11 mouse cellular contexts compared by ENCODE assay signal in the genomic region with DNA sequence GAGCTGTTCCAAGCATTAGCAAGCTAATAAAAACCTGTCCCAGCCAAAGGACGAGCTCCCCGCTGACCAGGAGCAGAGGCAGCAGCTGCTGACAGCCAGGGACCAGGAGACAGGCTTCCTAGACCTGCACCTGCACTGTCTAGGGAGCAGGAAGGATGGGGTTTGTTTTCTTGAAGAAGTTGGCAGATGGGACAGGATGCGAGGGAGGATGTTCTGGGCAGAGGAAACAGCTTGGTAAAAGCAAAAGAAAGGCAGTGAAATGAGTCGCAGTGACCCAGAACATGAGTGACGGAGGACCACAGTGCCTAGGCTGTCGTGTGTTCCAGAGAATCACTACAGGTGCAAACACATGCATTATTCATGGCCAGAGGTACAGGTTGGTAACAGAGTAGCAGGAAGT. TPM values are rescaled to one million over a fixed set of nuclear protein-coding genes. Genes with fewer than 3 reads are reported as not detected.
DNase-seq lines count a peak whose midpoint lies in the region; ATAC-seq and TF ChIP-seq lines count a peak whose summit lies in the region.
"Had no signal": no experiment of that assay in that cellular context is flagged by ENCODE, and none has a peak within 500 bp of the region (broad histone marks: within the 10 kb centered on the region; RNA-seq: fewer than 3 reads in every experiment).

No protein-coding gene starts in this region.

- no peak for DNase-seq in embryonic facial prominence, embryonic 14.5 days (ENCODE audit: low spot score)
- no peak for DNase-seq in embryonic facial prominence, embryonic 10.5 days (ENCODE audit: low spot score)
- peak; percentile 34 for DNase-seq in layer of hippocampus, adult 8-10 months (ENCODE audit: low spot score in 2 of 2)
- no peak for DNase-seq in layer of hippocampus, adult 11-12 months (ENCODE audit: low spot score)
- no peak for DNase-seq in heart, postnatal 0 days (ENCODE audit: low spot score)
- peak; percentile 12 for DNase-seq in splenic B cell, adult 2 months (ENCODE audit: low read depth, low spot score)
- no peak for DNase-seq in midbrain, postnatal 0 days (ENCODE audit: low spot score)
- DNase-seq in gastrocnemius, postnatal 10 days = no peak
- DNase-seq: adrenal gland, postnatal 25 days had no signal

- H3K36me3 ChIP-seq in embryonic facial prominence, embryonic 14.5 days (ENCODE audit: control insufficient read depth, insufficient read depth, low read length) = peaks cover 9% of the 10 kb centered on the region; the same call in 1 of the 2 replicates
- H3K36me3 ChIP-seq in embryonic facial prominence, embryonic 10.5 days (replicated peaks) = peaks cover 6% of the 10 kb centered on the region
- H3K36me3 ChIP-seq in heart, postnatal 0 days (replicated peaks; ENCODE audit: control insufficient read depth, insufficient read depth, low read length) = peaks cover 6% of the 10 kb centered on the region
- H3K36me3 ChIP-seq in splenic B cell, adult 2 months (ENCODE audit: control insufficient read depth, insufficient read depth, low read length, poor library complexity, severe bottlenecking) = no peaks in the 10 kb centered on the region
- no peaks in the 10 kb centered on the region for H3K36me3 ChIP-seq in midbrain, postnatal 0 days (ENCODE audit: insufficient read depth, low read length)
- H3K36me3 ChIP-seq: embryonic facial prominence, embryonic 15.5 days; liver, embryonic 15.5 days had no signal

- TF ChIP-seq CTCF in heart, postnatal 0 days (IDR thresholded peaks at IDR 0.05; ENCODE audit: low read depth) = no peak
- no peak for TF ChIP-seq CTCF in midbrain, postnatal 0 days (IDR thresholded peaks at IDR 0.05)

- peaks cover 30% of the 10 kb centered on the region for H3K4me1 ChIP-seq in embryonic facial prominence, embryonic 14.5 days (ENCODE audit: control insufficient read depth, insufficient read depth, low read length)
- H3K4me1 ChIP-seq in embryonic facial prominence, embryonic 10.5 days = peaks cover 51% of the 10 kb centered on the region
- H3K4me1 ChIP-seq in heart, postnatal 0 days (ENCODE audit: control insufficient read depth, insufficient read depth) = peaks cover 24% of the 10 kb centered on the region
- H3K4me1 ChIP-seq in midbrain, postnatal 0 days (ENCODE audit: insufficient read depth, low read length) = no peaks in the 10 kb centered on the region
- H3K4me1 ChIP-seq: liver, embryonic 15.5 days had no signal

- no peaks in the 10 kb centered on the region for H3K27me3 ChIP-seq in embryonic facial prominence, embryonic 14.5 days (replicated peaks; ENCODE audit: control insufficient read depth, insufficient read depth, low read length)
- H3K27me3 ChIP-seq in embryonic facial prominence, embryonic 10.5 days (replicated peaks; ENCODE audit: low read depth, poor library complexity, severe bottlenecking) = no peaks in the 10 kb centered on the region
- no peaks in the 10 kb centered on the region for H3K27me3 ChIP-seq in heart, postnatal 0 days (ENCODE audit: control insufficient read depth, insufficient read depth, low read length)
- H3K27me3 ChIP-seq in splenic B cell, adult 2 months (ENCODE audit: control insufficient read depth, insufficient read depth, low read length, poor library complexity, severe bottlenecking) = no peaks in the 10 kb centered on the region
- H3K27me3 ChIP-seq in midbrain, postnatal 0 days (ENCODE audit: insufficient read depth, low read length) = no peaks in the 10 kb centered on the region
- H3K27me3 ChIP-seq: embryonic facial prominence, embryonic 15.5 days; liver, embryonic 15.5 days had no signal

- H3K9me3 ChIP-seq in embryonic facial prominence, embryonic 14.5 days (ENCODE audit: control insufficient read depth, low read length) = no peaks in the 10 kb centered on the region
- no peaks in the 10 kb centered on the region for H3K9me3 ChIP-seq in embryonic facial prominence, embryonic 10.5 days
- H3K9me3 ChIP-seq in heart, postnatal 0 days (replicated peaks; ENCODE audit: control insufficient read depth, low read length) = no peaks in the 10 kb centered on the region
- no peaks in the 10 kb centered on the region for H3K9me3 ChIP-seq in midbrain, postnatal 0 days (ENCODE audit: low read length)
- H3K9me3 ChIP-seq: embryonic facial prominence, embryonic 15.5 days; liver, embryonic 15.5 days had no signal

- no peak for TF ChIP-seq EP300 in heart, postnatal 0 days (IDR thresholded peaks at IDR 0.05; ENCODE audit: low read depth)

- H3K27ac ChIP-seq in embryonic facial prominence, embryonic 14.5 days (replicated peaks; ENCODE audit: low read depth, low read length) = no peak overlapping the region
- no peak overlapping the region for H3K27ac ChIP-seq in embryonic facial prominence, embryonic 10.5 days (replicated peaks)
- peak overlapping the region; percentile 9 for H3K27ac ChIP-seq in heart, postnatal 0 days (ENCODE audit: low read depth)
- no peak overlapping the region for H3K27ac ChIP-seq in midbrain, postnatal 0 days (ENCODE audit: low read depth, low read length)
- H3K27ac ChIP-seq: embryonic facial prominence, embryonic 15.5 days; liver, embryonic 15.5 days had no signal

- no peak overlapping the region for H3K4me3 ChIP-seq in embryonic facial prominence, embryonic 14.5 days (ENCODE audit: low read depth, low read length)
- H3K4me3 ChIP-seq in embryonic facial prominence, embryonic 10.5 days = no peak overlapping the region
- H3K4me3 ChIP-seq in heart, postnatal 0 days (ENCODE audit: low read depth, low read length) = no peak overlapping the region
- H3K4me3 ChIP-seq in midbrain, postnatal 0 days (ENCODE audit: low read depth, low read length) = no peak overlapping the region
- H3K4me3 ChIP-seq: embryonic facial prominence, embryonic 15.5 days; liver, embryonic 15.5 days had no signal

- no peak overlapping the region for H3K4me2 ChIP-seq in embryonic facial prominence, embryonic 14.5 days (ENCODE audit: low read depth, low read length)
- no peak overlapping the region for H3K4me2 ChIP-seq in heart, postnatal 0 days (ENCODE audit: low read depth, low read length)
- no peak overlapping the region for H3K4me2 ChIP-seq in midbrain, postnatal 0 days (ENCODE audit: low read depth, low read length, poor library complexity, severe bottlenecking)
- H3K4me2 ChIP-seq: embryonic facial prominence, embryonic 15.5 days; liver, embryonic 15.5 days had no signal

- ATAC-seq in embryonic facial prominence, embryonic 14.5 days (ENCODE audit: low read depth) = peak; percentile 47; the same call in 1 of the 2 replicates
- ATAC-seq in heart, postnatal 0 days (ENCODE audit: insufficient read depth, low read depth) = peak; percentile 21; the same call in 1 of the 2 replicates
- no peak for ATAC-seq in midbrain, postnatal 0 days (ENCODE audit: low FRiP score)

- WGBS in embryonic facial prominence, embryonic 14.5 days = 64% methylated on average over 6 of the region's 6 CpGs
- 57% methylated on average over 6 of the region's 6 CpGs for WGBS in embryonic facial prominence, embryonic 10.5 days
- 47% methylated on average over 6 of the region's 6 CpGs for WGBS in heart, postnatal 0 days
- WGBS in midbrain, postnatal 0 days = 58% methylated on average over 6 of the region's 6 CpGs

- H3K9ac ChIP-seq in embryonic facial prominence, embryonic 14.5 days (ENCODE audit: low read depth, low read length) = no peak overlapping the region
- no peak overlapping the region for H3K9ac ChIP-seq in heart, postnatal 0 days (replicated peaks; ENCODE audit: low read depth, low read length)
- no peak overlapping the region for H3K9ac ChIP-seq in midbrain, postnatal 0 days (replicated peaks; ENCODE audit: low read length, poor library complexity, severe bottlenecking)
- H3K9ac ChIP-seq: embryonic facial prominence, embryonic 15.5 days; liver, embryonic 15.5 days had no signal

RNA-seq across cellular contexts. Expression of gene Frmd6, which starts 27.7 kb away (rescaled TPM):
- polyA plus RNA-seq in embryonic facial prominence, embryonic 14.5 days (2014; fragmentation: Nextera tagmentation; extraction: Ambion mirVana) = 56.0 and 57.8 TPM in 2 replicates
- polyA plus RNA-seq in embryonic facial prominence, embryonic 10.5 days (2016; fragmentation: Nextera tagmentation; extraction: Ambion mirVana) = 45.1 and 54.5 TPM in 2 replicates
- 10 to 100 TPM; 17.7 to 24.5 (median 21.4) TPM for total RNA-seq in layer of hippocampus, adult 8-10 months (2022)
- total RNA-seq in heart, postnatal 0 days (2014; rRNA removed; ENCODE audit: low replicate concordance) = 22.6 and 29.2 TPM in 2 replicates
- polyA plus RNA-seq in heart, postnatal 0 days (2015; fragmentation: Nextera tagmentation; extraction: Ambion mirVana) = 17.4 and 17.9 TPM in 2 replicates
- total RNA-seq in midbrain, postnatal 0 days (2014; rRNA removed) = 7.2 and 8.9 TPM in 2 replicates
- 5.9 and 6.8 TPM in 2 replicates for polyA plus RNA-seq in midbrain, postnatal 0 days (2015; fragmentation: Nextera tagmentation; extraction: Ambion mirVana)
- total RNA-seq in gastrocnemius, postnatal 10 days (2021) = 10 to 100 TPM; 27.4 to 34.5 TPM

Comparison
In these comparisons a context has a peak if more than half of its experiments do, and no peak if none do; other contexts are left out.
1. DNase-seq: peak in layer of hippocampus, adult 8-10 months (2 of 2) and splenic B cell, adult 2 months (single experiment); none in embryonic facial prominence, embryonic 14.5 days (single experiment), embryonic facial prominence, embryonic 10.5 days (single experiment), layer of hippocampus, adult 11-12 months (single experiment), heart, postnatal 0 days (single experiment), midbrain, postnatal 0 days (single experiment) and gastrocnemius, postnatal 10 days (single experiment).